Mouse (Mus musculus): ENCODE measurements around the gene Opn4. TPM values are rescaled to one million over a fixed set of nuclear protein-coding genes. Genes with fewer than 3 reads are reported as not detected.

Opn4 gene
- polyA plus RNA-seq, 2 experiments, result not detected

GRCm38 (mm10) chr14:34614551-34614950 is 14.6 kb upstream of the Opn4 start:
- H3K4me3 ChIP-seq (ENCODE audit: insufficient read depth in 1 of 2, low read depth in 2 of 2, low read length in 2 of 2), result peak overlapping the region; percentile 40 to 69; a peak in 3 of 4 replicates
- DNase-seq (ENCODE audit: low read depth in 3 of 3, low spot score in 3 of 3), result no peak
- no peak for ATAC-seq (ENCODE audit: insufficient read depth)
- peaks cover 3% of the 10 kb centered on the region; the same call in 1 of the 2 replicates for H3K27me3 ChIP-seq (ENCODE audit: control insufficient read depth, insufficient read depth, low read length)
- H3K4me2 ChIP-seq (ENCODE audit: low read depth), result peak overlapping the region; percentile 65
- no peaks in the 10 kb centered on the region for H3K36me3 ChIP-seq (replicated peaks; ENCODE audit: control insufficient read depth, insufficient read depth, low read depth)
- 26% methylated on average over 15 of the region's 15 CpGs for WGBS (ENCODE audit: insufficient replicate concordance)
- H3K9me3 ChIP-seq (ENCODE audit: control insufficient read depth, low read length), result no peaks in the 10 kb centered on the region
- peak overlapping the region; percentile 31; the same call in 1 of the 2 replicates for H3K9ac ChIP-seq (replicated peaks)
- no peak for TF ChIP-seq CTCF (IDR thresholded peaks at IDR 0.05; ENCODE audit: low read depth)
- no peak for TF ChIP-seq EP300 (IDR thresholded peaks at IDR 0.05; ENCODE audit: low read depth)
- H3K4me1 ChIP-seq (replicated peaks; ENCODE audit: control insufficient read depth in 2 of 2, insufficient read depth in 2 of 2, low read length in 1 of 2), result peaks cover 3 to 7% of the 10 kb centered on the region in 2 experiments
- H3K27ac ChIP-seq, result no peak overlapping the region

GRCm38 (mm10) chr14:34613523-34613922 is 13.6 kb upstream of the Opn4 start:
- Histone ChIP-seq H3K36me3 (replicated peaks; ENCODE audit: control insufficient read depth, insufficient read depth, low read depth) (no peaks in the 10 kb centered on the region), H3K4me2 (ENCODE audit: low read depth) (no peak overlapping the region), H3K27ac (no peak overlapping the region), H3K9me3 (ENCODE audit: control insufficient read depth, low read length) (no peaks in the 10 kb centered on the region), H3K4me1 (replicated peaks; ENCODE audit: control insufficient read depth in 2 of 2, insufficient read depth in 2 of 2, low read length in 1 of 2) (peaks cover 0 to 4% of the 10 kb centered on the region in 2 experiments; a peak in 3 of 4 replicates), H3K4me3 (ENCODE audit: insufficient read depth in 1 of 2, low read depth in 2 of 2, low read length in 2 of 2) (no peak overlapping the region), H3K27me3 (ENCODE audit: control insufficient read depth, insufficient read depth, low read length) (peaks cover 3% of the 10 kb centered on the region; the same call in 1 of the 2 replicates), H3K9ac (replicated peaks) (no peak overlapping the region)
- DNase-seq (ENCODE audit: low read depth in 3 of 3, low spot score in 3 of 3) (no peak), ATAC-seq (ENCODE audit: insufficient read depth) (no peak)
- no peak for TF ChIP-seq EP300 (IDR thresholded peaks at IDR 0.05; ENCODE audit: low read depth)
- TF ChIP-seq CTCF (IDR thresholded peaks at IDR 0.05; ENCODE audit: low read depth), result no peak
- WGBS (ENCODE audit: insufficient replicate concordance), result 60% methylated on average over 6 of the region's 6 CpGs

GRCm38 (mm10) chr14:34612222-34612621 is 12.3 kb upstream of the Opn4 start:
- no peak for ATAC-seq (ENCODE audit: insufficient read depth)
- H3K36me3 ChIP-seq (replicated peaks; ENCODE audit: control insufficient read depth, insufficient read depth, low read depth), result no peaks in the 10 kb centered on the region
- TF ChIP-seq EP300 (IDR thresholded peaks at IDR 0.05; ENCODE audit: low read depth) (no peak), CTCF (IDR thresholded peaks at IDR 0.05; ENCODE audit: low read depth) (peak; percentile 72)
- peaks cover 3% of the 10 kb centered on the region; the same call in 1 of the 2 replicates for H3K27me3 ChIP-seq (ENCODE audit: control insufficient read depth, insufficient read depth, low read length)
- H3K9me3 ChIP-seq (ENCODE audit: control insufficient read depth, low read length), result no peaks in the 10 kb centered on the region
- no peak overlapping the region for H3K4me2 ChIP-seq (ENCODE audit: low read depth)
- 22% methylated on average over 4 of the region's 4 CpGs for WGBS (ENCODE audit: insufficient replicate concordance)
- H3K9ac ChIP-seq (replicated peaks), result no peak overlapping the region
- no peak overlapping the region for H3K27ac ChIP-seq
- no peak overlapping the region for H3K4me3 ChIP-seq (ENCODE audit: insufficient read depth in 1 of 2, low read depth in 2 of 2, low read length in 2 of 2)
- H3K4me1 ChIP-seq (replicated peaks; ENCODE audit: control insufficient read depth in 2 of 2, insufficient read depth in 2 of 2, low read length in 1 of 2), result peaks cover 0 to 4% of the 10 kb centered on the region in 2 experiments; a peak in 3 of 4 replicates
- DNase-seq (ENCODE audit: low read depth in 3 of 3, low spot score in 3 of 3), result peak in 1 of 3 experiments; percentile 20

- Histone ChIP-seq H3K27ac (no peak overlapping the region), H3K9ac (replicated peaks) (no peak overlapping the region), H3K4me1 (replicated peaks; ENCODE audit: control insufficient read depth in 2 of 2, insufficient read depth in 2 of 2, low read length in 1 of 2) (peaks cover 0 to 4% of the 10 kb centered on the region in 2 experiments; a peak in 3 of 4 replicates), H3K27me3 (ENCODE audit: control insufficient read depth, insufficient read depth, low read length) (peaks cover 3% of the 10 kb centered on the region; the same call in 1 of the 2 replicates), H3K36me3 (replicated peaks; ENCODE audit: control insufficient read depth, insufficient read depth, low read depth) (no peaks in the 10 kb centered on the region), H3K4me2 (ENCODE audit: low read depth) (no peak overlapping the region), H3K9me3 (ENCODE audit: control insufficient read depth, low read length) (no peaks in the 10 kb centered on the region), H3K4me3 (ENCODE audit: insufficient read depth in 1 of 2, low read depth in 2 of 2, low read length in 2 of 2) (no peak overlapping the region)
- 78% methylated on average over 4 of the region's 4 CpGs for WGBS (ENCODE audit: insufficient replicate concordance)
- ATAC-seq (ENCODE audit: insufficient read depth) (no peak), DNase-seq (ENCODE audit: low read depth in 3 of 3, low spot score in 3 of 3) (no peak)
- TF ChIP-seq EP300 (IDR thresholded peaks at IDR 0.05; ENCODE audit: low read depth), result no peak
- TF ChIP-seq CTCF (IDR thresholded peaks at IDR 0.05; ENCODE audit: low read depth), result no peak
Observed at GRCm38 (mm10) chr14:34611591-34611990, 11.6 kb upstream of the Opn4 start.

- no peak overlapping the region for H3K4me3 ChIP-seq (ENCODE audit: insufficient read depth in 1 of 2, low read depth in 2 of 2, low read length in 2 of 2)
- ATAC-seq (ENCODE audit: insufficient read depth) (no peak), DNase-seq (ENCODE audit: low read depth in 3 of 3, low spot score in 3 of 3) (no peak)
- no peaks in the 10 kb centered on the region for H3K9me3 ChIP-seq (ENCODE audit: control insufficient read depth, low read length)
- H3K9ac ChIP-seq (replicated peaks), result no peak overlapping the region
- 79% methylated on average over 7 of the region's 7 CpGs for WGBS (ENCODE audit: insufficient replicate concordance)
- TF ChIP-seq EP300 (IDR thresholded peaks at IDR 0.05; ENCODE audit: low read depth), result no peak
- TF ChIP-seq CTCF (IDR thresholded peaks at IDR 0.05; ENCODE audit: low read depth), result no peak
- no peaks in the 10 kb centered on the region for H3K4me1 ChIP-seq (replicated peaks; ENCODE audit: control insufficient read depth in 2 of 2, insufficient read depth in 2 of 2, low read length in 1 of 2)
- H3K4me2 ChIP-seq (ENCODE audit: low read depth), result no peak overlapping the region
- H3K36me3 ChIP-seq (replicated peaks; ENCODE audit: control insufficient read depth, insufficient read depth, low read depth), result no peaks in the 10 kb centered on the region
- H3K27me3 ChIP-seq (ENCODE audit: control insufficient read depth, insufficient read depth, low read length), result no peaks in the 10 kb centered on the region
- no peak overlapping the region for H3K27ac ChIP-seq
Observed at GRCm38 (mm10) chr14:34601910-34602309, 2.0 kb upstream of the Opn4 start.

All from liver, embryonic 14.5 days (tissue).